Mouse (Mus musculus): ENCODE data around the gene Adam17.

DNA sequence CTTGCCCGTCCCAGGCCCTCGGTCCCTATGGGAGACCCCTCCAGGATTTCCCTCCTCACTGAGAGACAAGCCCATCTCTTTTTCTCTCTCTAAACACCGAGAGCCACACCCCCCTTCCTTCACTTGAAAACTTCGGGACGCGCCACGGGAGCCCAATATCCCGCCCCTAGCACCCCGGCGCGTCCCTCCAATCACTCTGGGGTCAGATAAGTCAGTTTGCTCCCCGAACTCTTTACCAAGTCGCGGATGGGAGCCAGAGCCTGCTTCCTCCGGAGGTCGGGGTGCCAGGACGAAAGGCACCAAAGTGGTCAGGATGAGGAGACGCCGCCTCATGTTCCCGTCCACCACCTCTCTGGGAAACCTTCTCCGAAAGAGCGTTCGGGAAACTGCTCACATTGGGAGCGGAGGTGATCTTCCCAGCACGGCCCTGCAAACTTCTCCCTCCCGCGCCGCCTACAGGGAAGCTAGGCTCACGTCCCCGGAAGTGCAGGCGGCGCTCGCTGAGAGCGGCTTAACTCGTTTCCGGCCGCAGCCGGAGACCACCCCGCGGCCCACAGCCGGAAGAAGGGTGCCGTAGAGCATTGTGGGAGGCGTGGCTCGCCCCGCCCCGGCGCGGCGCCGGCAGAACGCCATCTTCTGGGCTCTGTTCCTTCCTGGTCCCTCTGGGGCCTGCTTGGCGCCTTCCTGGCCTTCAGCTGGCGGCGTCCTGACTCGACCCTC lies at the start of gene Adam17:
- TF ChIP-seq POLR2A (IDR thresholded peaks at IDR 0.05; ENCODE audit: borderline replicate concordance, extremely low read depth, low read depth, low read length) (peak; percentile 75; the same call in 1 of the 2 replicates), CTCF (IDR thresholded peaks at IDR 0.05; ENCODE audit: insufficient read depth, low read length) (peak; percentile 47)
